Mouse (Mus musculus): ENCODE results near the gene Creb5.

DNA sequence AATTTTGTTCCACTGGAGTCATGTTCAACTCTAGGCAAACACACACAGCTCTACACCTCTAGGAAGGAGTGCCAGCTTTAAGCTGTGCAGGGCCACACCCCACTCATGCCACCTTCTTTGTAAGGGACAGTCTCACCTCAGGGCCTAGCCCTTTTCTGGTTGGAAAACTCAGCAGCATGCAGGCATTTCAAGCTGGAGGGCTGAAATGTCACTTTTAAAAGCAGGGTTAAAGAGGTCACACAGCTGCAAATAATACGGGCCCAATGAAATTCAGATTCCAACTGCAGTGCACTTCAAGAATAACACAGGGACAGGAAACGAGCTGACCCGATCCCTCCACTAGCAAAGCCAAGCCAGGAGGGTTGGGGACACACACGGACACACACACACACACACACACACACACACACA lies 76.9 kb downstream of the Creb5 start:
- TF ChIP-seq CTCF (IDR thresholded peaks at IDR 0.05; ENCODE audit: low read depth) (no peak), EP300 (IDR thresholded peaks at IDR 0.05; ENCODE audit: low read depth) (no peak)
